Mouse (Mus musculus): ENCODE data around the gene Ubxn7.

DNA sequence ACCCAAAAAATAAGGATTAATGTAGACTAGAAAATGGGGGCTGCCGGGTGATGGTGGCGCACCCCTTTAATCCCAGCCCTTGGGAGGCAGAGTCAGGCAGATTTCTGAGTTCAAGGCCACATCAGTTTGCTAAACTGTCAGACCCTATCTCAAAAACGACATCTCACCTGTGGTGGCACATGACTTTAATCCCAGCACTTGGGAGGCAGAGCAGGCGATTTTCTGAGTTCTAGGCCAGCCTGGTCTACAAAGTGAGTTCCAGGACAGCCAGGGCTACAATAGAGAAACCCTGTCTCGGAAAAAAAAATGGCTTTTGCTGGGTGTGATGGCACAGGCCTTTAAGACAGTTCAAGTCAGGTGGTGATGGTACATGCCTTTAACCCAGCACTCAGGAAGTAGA is 3.1 kb downstream of the Ubxn7 start:
- TF ChIP-seq CTCF (IDR thresholded peaks at IDR 0.05; ENCODE audit: low read depth, low read length) (no peak), POLR2AphosphoS5 (IDR thresholded peaks at IDR 0.05; ENCODE audit: insufficient replicate concordance, low read depth, low read length) (no peak), GATA1 (IDR thresholded peaks at IDR 0.05; ENCODE audit: borderline replicate concordance, low read length) (no peak), GATA2 (IDR thresholded peaks at IDR 0.05; ENCODE audit: borderline replicate concordance, low read depth, low read length) (no peak)

Measured in G1E (cell line).